Mouse (Mus musculus) limb, embryonic 14.5 days (tissue): ENCODE measurements around the gene 6030458C11Rik. TPM values are rescaled to one million over a fixed set of nuclear protein-coding genes. Genes with fewer than 3 reads are reported as not detected.

ENCODE experiments used
- ATAC-seq: fragments of 200-750 bp; cut with Nextera tagmentation; 2 replicates; pipeline ENCODE4 v1.8.0; 2017; ENCODE audit warnings: low read depth, moderate number of reproducible peaks, moderate TSS enrichment; ENCODE audit not compliant: low FRiP score
- DNase-seq: peaks from one replicate; pipeline ENCODE4 v3.0.0-alpha.2; 2015; ENCODE audit warnings: low spot score
- H3K27ac ChIP-seq: fragments of 300-500 bp; sonication (generic); replicated peaks from 2 replicates; pipeline ENCODE4 v1.5.1; 2014; ENCODE audit warnings: low read depth, mild to moderate bottlenecking, low read length, moderate library complexity, mixed read lengths
- H3K27me3 ChIP-seq: fragments of 300-500 bp; sonication (generic); 2 replicates; pipeline ENCODE4 v1.6.1; 2014; ENCODE audit warnings: low read length, mixed read lengths; ENCODE audit not compliant: control insufficient read depth, insufficient read depth
- H3K36me3 ChIP-seq: fragments of 300-500 bp; sonication (generic); 2 replicates; pipeline ENCODE4 v1.6.1; 2014; ENCODE audit warnings: mild to moderate bottlenecking, low read length, moderate library complexity, mixed read lengths; ENCODE audit not compliant: control insufficient read depth, insufficient read depth
- H3K4me1 ChIP-seq: fragments of 300-500 bp; sonication (generic); 2 replicates; pipeline ENCODE4 v1.6.1; 2014; ENCODE audit warnings: antibody characterized with exemption, low read length, mixed read lengths; ENCODE audit not compliant: control insufficient read depth, insufficient read depth
- H3K4me2 ChIP-seq: fragments of 300-500 bp; sonication (generic); replicated peaks from 2 replicates; pipeline ENCODE4 v1.6.1; 2014; ENCODE audit warnings: low read depth, mild to moderate bottlenecking, low read length, moderate library complexity; ENCODE audit not compliant: severe bottlenecking
- H3K4me3 ChIP-seq: fragments of 300-500 bp; sonication (generic); replicated peaks from 2 replicates; pipeline ENCODE4 v1.5.1; 2014; ENCODE audit warnings: low read length
- H3K9ac ChIP-seq: fragments of 300-500 bp; sonication (generic); 2 replicates; pipeline ENCODE4 v1.6.1; 2014; ENCODE audit warnings: mild to moderate bottlenecking, low read depth, low read length, moderate library complexity; ENCODE audit not compliant: severe bottlenecking
- H3K9me3 ChIP-seq: fragments of 300-500 bp; sonication (generic); 2 replicates; pipeline ENCODE4 v1.6.1; 2016; ENCODE audit warnings: low read length; ENCODE audit not compliant: control insufficient read depth
- POLR2A ChIP-seq: fragments of 200-500 bp; IDR thresholded peaks from 2 replicates; pipeline ENCODE4 v1.8.0; 2012; ENCODE audit warnings: inconsistent platforms, mild to moderate bottlenecking, moderate library complexity, borderline replicate concordance; ENCODE audit not compliant: insufficient read depth, insufficient read length; ENCODE audit errors: extremely low read depth
- WGBS: fragments of 180-500 bp; shearing (Covaris S2); extraction: QIAGEN DNeasy Blood & Tissue Kit; methylation state at CpG from one replicate; pipeline ENCODE4 v1.1.7; 2014; 5-methylcytosine and 5-hydroxymethylcytosine counted together
- polyA plus RNA-seq, 2 experiments: library from polyadenylated mRNA; depleted of rRNA in 1 of 2; stranded (reverse) in 1 of 2; unstranded in 1 of 2; fragments of >200 nt; fragmentation: Nextera tagmentation in 1 of 2; extraction: Ambion mirVana in 1 of 2; gene quantifications; 2 replicates each; pipeline versions ENCODE4 v1.2.1 to v1.2.3; 2012 to 2014

The 6030458C11Rik gene
- polyA plus RNA-seq, 2 experiments: 27.8 to 33.0 TPM

DNA sequence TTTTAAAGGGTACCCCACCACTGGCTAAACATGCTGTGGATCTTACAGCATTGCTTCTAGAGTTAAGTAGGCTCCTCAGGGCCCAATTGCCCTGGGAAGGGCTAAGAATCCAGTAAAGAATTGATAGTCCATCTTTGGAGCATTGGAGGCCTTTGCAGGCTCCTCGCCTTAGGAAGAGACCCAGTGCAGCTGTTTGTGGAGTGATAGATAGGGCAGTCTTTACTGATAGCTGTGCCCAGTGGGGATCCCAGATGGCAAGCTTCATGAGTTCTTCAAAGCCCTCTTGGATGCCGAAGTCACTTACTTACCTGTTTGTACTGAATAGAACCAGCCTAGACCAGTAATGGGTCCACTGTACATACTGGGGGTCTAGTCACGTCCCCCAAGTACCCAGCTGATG, 34.2 kb upstream of the 6030458C11Rik start:
- TF ChIP-seq POLR2A: no peak
- DNase-seq (no peak), ATAC-seq (no peak)
- H3K4me1 ChIP-seq: no peaks in the 10 kb centered on the region
- no peak overlapping the region for H3K27ac ChIP-seq
- H3K9ac ChIP-seq: no peak overlapping the region
- 94% methylated on average over 3 of the region's 3 CpGs for WGBS
- H3K4me3 ChIP-seq: no peak overlapping the region
- no peaks in the 10 kb centered on the region for H3K9me3 ChIP-seq
- no peak overlapping the region for H3K4me2 ChIP-seq
- H3K36me3 ChIP-seq: peaks cover 83% of the 10 kb centered on the region
- H3K27me3 ChIP-seq: no peaks in the 10 kb centered on the region

DNA sequence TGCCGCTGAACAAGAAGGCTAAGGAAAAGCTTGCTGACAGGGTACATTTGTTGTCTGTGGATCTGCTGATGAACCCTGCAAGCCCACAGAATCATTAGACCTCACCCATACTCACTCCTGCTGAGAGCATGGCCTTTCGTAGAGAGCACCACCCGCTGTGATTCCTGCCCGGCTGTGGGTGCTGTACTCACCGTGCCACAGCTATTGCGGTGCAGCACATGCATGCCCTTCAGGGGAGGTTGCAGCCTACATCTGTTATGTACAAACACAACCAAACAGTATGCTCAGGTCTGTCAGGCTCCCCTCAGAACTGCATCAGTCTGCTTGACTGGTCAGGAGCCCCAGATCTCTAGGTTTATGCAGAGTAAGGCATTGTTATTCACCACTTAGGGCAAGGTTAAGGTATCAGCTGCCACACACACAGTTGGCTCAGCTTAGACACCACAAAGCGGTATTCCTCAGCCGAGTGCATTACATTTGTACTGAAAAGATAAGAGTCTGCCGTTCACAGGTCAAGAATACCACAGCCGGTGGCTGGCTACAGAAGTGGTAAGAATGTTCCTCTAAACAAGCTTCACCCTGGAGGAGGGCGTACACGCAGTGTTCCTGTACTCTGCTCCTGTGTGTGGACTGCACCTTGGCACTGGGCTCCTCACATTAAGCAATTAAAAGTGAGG, 33.5 kb upstream of the 6030458C11Rik start:
- Histone ChIP-seq H3K27ac (no peak overlapping the region), H3K27me3 (no peaks in the 10 kb centered on the region), H3K36me3 (peaks cover 86% of the 10 kb centered on the region), H3K9ac (no peak overlapping the region), H3K9me3 (no peaks in the 10 kb centered on the region), H3K4me2 (no peak overlapping the region), H3K4me3 (no peak overlapping the region), H3K4me1 (no peaks in the 10 kb centered on the region)
- DNase-seq: no peak
- WGBS: 96% methylated on average over 12 of the region's 12 CpGs
- no peak for ATAC-seq
- TF ChIP-seq POLR2A: no peak

DNA sequence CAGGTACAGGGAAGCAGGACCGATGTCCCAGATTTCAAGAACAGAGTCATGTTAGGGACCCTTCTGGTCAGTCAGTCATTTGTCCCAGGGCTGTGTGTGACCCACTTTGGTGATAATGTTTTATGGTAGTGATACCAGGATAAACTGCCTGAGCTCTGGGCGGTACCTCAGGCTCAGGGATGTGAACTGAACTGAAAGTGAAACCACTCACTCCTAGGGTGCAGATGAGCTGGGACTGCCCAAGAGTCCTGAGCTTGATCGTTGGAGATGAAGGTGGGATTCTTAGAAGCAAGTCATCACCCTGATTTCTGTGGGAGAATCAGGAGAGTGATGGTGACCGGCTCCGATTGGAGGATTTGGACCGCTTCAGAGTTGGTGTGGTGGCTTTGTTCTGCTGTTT, 32.3 kb upstream of the 6030458C11Rik start:
- TF ChIP-seq POLR2A: no peak
- DNase-seq (no peak), ATAC-seq (no peak)
- no peaks in the 10 kb centered on the region for H3K4me1 ChIP-seq
- no peak overlapping the region for H3K4me3 ChIP-seq
- WGBS: 98% methylated on average over 6 of the region's 6 CpGs
- peaks cover 86% of the 10 kb centered on the region for H3K36me3 ChIP-seq
- no peaks in the 10 kb centered on the region for H3K27me3 ChIP-seq
- H3K9ac ChIP-seq: no peak overlapping the region
- no peak overlapping the region for H3K4me2 ChIP-seq
- no peaks in the 10 kb centered on the region for H3K9me3 ChIP-seq
- no peak overlapping the region for H3K27ac ChIP-seq

- Histone ChIP-seq H3K4me2 (no peak overlapping the region), H3K27me3 (no peaks in the 10 kb centered on the region), H3K36me3 (peaks cover 83% of the 10 kb centered on the region), H3K4me1 (no peaks in the 10 kb centered on the region), H3K4me3 (no peak overlapping the region), H3K9me3 (no peaks in the 10 kb centered on the region), H3K27ac (no peak overlapping the region), H3K9ac (no peak overlapping the region)
- no peak for DNase-seq
- TF ChIP-seq POLR2A: no peak
- WGBS: 93% methylated on average over 8 of the region's 8 CpGs
- ATAC-seq: no peak
Measured at GRCm38 (mm10) chr15:12853471-12853870, 29.0 kb upstream of the 6030458C11Rik start.

DNA sequence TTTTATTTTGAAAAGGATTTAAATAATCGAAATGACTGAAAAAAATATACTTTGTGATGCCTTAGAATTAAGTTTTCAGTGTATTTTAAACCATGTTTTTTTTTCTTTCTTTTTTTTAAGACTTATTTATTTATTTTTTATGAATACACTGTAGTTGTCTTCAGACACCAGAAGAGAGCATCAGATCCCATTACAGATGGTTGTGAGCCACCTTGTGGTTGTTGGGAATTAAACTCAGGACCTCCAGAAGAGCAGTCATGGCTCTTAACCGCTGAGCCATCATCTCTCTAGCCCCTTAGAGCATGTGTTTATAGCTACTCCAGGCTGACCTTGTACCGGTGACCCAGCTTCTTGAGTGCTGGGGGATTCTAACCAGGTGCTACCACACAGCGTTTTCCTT, 24.9 kb upstream of the 6030458C11Rik start:
- no peak overlapping the region for H3K27ac ChIP-seq
- H3K4me2 ChIP-seq: no peak overlapping the region
- no peaks in the 10 kb centered on the region for H3K9me3 ChIP-seq
- no peaks in the 10 kb centered on the region for H3K4me1 ChIP-seq
- peaks cover 80% of the 10 kb centered on the region for H3K36me3 ChIP-seq
- DNase-seq (no peak), ATAC-seq (no peak)
- no peak for TF ChIP-seq POLR2A
- no peak overlapping the region for H3K9ac ChIP-seq
- 77% methylated on average over 4 of the region's 4 CpGs for WGBS
- no peaks in the 10 kb centered on the region for H3K27me3 ChIP-seq
- no peak overlapping the region for H3K4me3 ChIP-seq
